Mouse (Mus musculus) liver, postnatal 0 days (tissue): ENCODE results near the gene Uhrf2.

Source experiments
- CTCF ChIP-seq: sonication (generic); IDR thresholded peaks from 2 replicates; pipeline ENCODE4 v1.5.1; 2016; ENCODE audit warnings: antibody characterized with exemption, low read depth
- EP300 ChIP-seq: IDR thresholded peaks from 2 replicates; pipeline ENCODE4 v1.6.1; 2016; ENCODE audit warnings: antibody characterized with exemption, low read depth, mild to moderate bottlenecking

DNA sequence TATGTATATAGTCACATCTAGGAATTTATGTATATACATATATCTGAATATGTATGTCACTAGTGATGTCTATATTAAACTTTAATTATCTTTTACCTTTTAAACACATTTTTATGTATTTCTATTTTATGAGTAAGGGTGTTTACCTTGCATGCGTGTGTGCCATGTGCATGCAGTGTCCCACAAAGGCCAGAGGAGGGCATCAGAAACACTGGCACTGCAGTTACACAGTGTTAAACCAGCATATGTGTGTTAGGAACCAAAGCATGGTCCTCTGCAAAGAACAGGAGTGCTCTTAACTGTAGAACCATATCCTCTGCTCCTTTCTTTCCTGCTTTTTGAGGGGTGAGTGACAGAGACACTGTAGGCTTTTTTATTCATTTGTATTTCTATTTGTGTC lies 14.3 kb downstream of the Uhrf2 start:
- TF ChIP-seq CTCF (peak; percentile 33; the same call in 1 of the 2 replicates), EP300 (no peak)
